ENCODE assay signal across 2 mouse cellular contexts in the genomic region with DNA sequence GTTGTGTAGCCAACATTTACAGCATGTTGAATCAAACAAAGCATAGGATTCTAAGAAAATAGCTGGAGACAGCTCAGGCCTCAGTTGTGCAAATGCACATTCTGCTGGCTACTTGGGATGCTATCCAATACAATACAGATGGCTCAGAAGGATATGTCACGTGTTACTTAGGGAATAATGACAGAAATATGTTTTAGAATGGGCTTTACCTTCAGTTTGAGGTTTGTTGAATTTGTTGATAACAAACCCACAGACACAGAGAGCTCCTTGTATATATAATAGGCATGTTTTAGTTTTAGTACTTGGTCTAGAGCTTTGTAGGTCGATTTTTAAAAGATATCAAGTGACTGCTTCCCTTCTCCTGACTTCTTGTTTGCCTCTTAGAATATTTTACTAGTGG.
A peak's percentile ranks its signal among the peaks of the same experiment; 100 is the strongest.
TF ChIP-seq lines count a peak whose summit lies in the region.

No protein-coding gene starts in this region.

TF ChIP-seq in CH12.LX, 34 proteins besides CTCF, POLR2A, EP300 and RAD21 (continued from another document):
- TF ChIP-seq TBP (conservative IDR thresholded peaks at IDR 0.05; ENCODE audit: low read depth, low read length) (no peak), MEF2A (IDR thresholded peaks at IDR 0.05; ENCODE audit: borderline replicate concordance, low read depth, low read length) (no peak)

TF ChIP-seq in MEL, 35 proteins besides CTCF, POLR2A, EP300 and RAD21 (continued from another document):
- TF ChIP-seq MYC (IDR thresholded peaks at IDR 0.05; ENCODE audit: low read depth, low read length) (no peak), GATA1 (IDR thresholded peaks at IDR 0.05; ENCODE audit: low read depth, low read length) (peak; percentile 21; the same call in 1 of the 2 replicates), ELF1 (IDR thresholded peaks at IDR 0.05; ENCODE audit: low read depth, low read length) (no peak), KAT2A (conservative IDR thresholded peaks at IDR 0.05; ENCODE audit: low read depth, low read length) (no peak), MAX (IDR thresholded peaks at IDR 0.05; ENCODE audit: low read length) (peak; percentile 56; the same call in 1 of the 2 replicates), ETS1 (IDR thresholded peaks at IDR 0.05; ENCODE audit: low read depth, low read length) (peak; percentile 59), SIN3A (IDR thresholded peaks at IDR 0.05; ENCODE audit: low read length) (peak; percentile 86)
